Mouse (Mus musculus): ENCODE results near the gene Wdfy1.

Gene Wdfy1

DNA sequence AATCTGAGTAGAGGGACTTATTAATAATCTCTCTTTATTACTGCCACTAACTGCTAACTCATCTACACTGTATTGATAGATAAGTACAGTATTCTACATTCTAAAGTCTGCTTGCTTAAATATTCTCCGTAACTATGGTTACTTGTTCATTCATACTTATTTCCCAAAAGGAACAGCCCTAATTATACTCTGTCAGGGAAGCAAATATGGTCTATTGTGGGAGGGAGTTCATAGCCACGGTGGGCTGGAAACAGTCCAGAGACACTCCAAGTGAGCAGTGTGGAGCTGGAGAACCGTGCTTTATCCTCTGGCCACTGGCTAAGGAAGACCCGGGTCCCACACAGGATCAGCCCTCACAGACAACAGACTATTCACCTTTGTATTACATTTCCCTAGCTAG, 65.3 kb downstream of the Wdfy1 start:
- DNase-seq: no peak

DNA sequence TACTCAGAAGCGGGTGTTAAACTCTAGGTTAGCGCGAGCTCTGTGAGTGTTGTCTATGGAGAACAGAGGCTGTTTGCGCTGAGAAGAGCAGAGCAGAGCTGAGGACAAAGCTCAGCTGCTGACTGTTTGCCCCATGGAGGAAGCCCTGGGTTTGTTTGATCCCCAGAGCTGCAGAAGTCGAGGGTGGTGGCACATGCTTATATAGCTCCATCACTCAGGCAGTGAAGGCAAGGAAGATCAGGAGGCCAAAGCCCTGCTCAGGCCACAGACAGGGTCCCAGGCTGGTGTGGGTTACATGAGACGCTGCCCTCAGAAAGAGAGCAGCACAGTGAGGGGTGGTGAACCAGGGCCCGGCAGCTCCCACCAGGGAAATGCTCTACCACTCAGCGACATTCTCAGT, 65.7 kb downstream of the Wdfy1 start:
- DNase-seq: peak; percentile 53

DNA sequence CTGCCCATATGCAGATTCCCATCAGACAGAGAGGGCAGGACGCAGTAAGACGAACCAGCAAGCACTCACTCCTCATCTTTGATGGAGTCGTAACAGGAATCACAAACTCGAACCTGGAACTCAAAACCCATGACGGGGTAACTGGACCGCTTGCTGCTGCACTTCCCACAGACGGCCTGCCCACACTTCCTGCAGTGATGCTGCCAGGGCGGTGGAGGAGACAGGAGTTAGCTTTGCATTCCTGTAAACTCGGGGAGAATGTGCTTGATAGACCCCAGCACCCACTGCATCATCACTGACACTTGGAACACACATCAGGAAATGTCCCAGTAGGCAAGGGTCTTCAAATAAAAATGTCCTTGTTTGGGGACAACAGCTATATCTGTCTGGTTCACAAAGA, 68.6 kb downstream of the Wdfy1 start:
- DNase-seq: no peak

DNA sequence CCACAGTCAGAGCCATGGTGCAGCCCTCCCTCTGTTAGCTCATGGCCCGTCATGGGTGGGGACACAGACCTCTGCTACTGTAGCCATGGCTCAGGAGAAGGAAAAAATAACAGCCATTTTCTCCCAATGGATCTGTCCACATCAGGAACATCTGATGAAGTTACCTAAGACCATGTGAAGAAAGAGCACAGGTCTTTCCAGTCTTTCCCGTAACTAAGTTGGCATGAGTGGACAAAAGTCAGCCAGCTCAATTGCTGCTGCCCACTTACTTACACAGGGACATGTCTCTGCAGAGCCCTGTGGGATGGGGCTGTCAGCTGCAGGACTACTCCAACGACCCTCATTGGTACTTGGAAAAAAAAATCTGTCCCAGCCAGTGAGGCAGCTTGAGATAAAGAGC, 69.2 kb downstream of the Wdfy1 start:
- no peak for DNase-seq

DNA sequence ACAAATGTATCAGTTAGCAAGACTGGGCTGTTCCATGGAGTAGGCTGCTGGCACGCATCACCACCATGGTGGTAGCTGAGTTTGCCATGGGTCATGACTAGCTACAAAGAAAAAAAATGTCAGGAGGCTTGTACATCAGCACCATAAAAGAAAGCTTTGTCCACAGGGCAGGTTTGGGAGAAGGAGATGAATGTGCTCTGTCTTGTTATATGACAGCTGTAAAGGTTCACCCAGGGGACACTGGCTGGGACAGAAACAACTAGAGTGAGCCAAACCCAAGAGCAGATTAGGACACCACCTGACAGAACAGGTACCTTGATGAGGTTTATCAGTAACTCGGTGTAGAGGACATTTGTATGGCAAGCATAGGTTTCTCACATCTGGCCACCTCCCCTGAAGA, 71.3 kb downstream of the Wdfy1 start:
- DNase-seq: no peak

DNA sequence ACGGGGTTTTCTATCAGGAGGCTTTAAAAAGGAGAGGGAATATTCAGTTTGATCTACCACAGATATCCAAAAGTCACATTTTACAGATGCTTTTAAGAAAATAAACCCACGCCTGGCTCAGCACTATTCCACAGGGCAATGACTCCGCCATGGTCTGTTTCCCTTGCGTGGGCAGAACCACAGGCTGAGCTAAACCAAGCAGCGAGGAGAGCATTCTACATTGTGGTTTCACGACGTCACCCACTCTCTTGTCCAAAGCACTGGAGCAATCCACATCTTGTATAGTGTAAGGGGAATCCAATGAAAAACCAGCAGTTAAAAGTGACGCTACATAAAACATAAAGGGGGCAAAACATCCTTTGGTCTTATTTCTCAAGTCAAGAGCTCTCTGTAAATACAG, 72.4 kb downstream of the Wdfy1 start:
- DNase-seq: no peak

DNA sequence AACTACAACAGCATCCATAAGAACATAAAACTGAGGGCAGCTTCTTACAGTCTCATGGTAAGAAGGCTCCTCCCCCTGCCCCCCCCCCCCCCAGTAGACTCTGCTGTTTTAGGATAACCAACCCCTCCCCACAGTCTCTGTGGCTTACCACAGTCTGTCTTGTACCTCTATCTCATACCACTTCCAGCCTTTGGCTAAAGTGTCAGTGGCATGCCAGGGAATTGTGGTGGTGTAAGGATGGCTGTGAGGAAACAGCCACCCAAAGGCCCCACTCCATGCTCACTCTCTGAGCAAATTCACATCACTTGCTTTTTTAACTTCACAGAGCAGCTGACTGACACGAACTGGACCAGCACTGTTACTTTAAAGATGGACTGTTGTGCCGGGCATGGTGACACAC, 77.4 kb downstream of the Wdfy1 start:
- no peak for DNase-seq

DNA sequence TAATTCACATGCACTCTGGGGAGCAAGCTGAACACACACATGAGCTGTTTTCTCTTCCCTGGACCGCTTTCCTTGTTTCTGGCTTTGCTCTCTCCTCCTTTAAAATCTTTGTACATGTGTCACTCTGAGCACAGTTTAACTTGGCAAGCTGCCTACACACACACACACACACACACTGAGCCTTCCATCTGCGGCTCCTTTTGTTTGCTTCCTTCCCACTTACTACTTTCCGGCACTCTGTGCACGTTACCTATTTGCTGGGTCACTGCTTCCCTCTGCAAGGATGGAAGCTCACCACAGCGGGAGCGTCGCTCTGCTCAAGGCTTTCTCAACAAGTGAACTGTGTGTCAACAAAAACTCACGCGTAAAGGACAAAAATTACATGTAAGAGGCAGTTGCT, 78.6 kb downstream of the Wdfy1 start:
- no peak for DNase-seq

DNA sequence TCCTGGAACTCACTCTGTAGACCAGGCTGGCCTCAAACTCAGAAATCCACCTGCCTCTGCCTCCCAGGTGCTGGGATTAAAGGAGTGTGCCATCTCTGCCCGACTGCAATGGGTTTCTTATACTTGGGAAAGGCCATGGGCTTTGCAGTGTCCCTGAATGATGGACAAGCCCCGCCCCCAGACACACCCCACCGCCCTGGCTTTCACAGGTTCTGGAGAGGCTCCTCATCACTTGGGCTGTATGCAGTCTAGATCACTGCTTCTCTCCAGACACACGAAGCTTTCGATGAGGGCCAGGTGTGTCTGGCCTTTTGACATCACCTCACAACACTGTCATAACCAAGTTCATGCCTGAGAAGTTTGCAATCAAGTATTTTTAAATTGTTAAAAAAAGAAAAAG, 79.0 kb downstream of the Wdfy1 start:
- no peak for DNase-seq

DNA sequence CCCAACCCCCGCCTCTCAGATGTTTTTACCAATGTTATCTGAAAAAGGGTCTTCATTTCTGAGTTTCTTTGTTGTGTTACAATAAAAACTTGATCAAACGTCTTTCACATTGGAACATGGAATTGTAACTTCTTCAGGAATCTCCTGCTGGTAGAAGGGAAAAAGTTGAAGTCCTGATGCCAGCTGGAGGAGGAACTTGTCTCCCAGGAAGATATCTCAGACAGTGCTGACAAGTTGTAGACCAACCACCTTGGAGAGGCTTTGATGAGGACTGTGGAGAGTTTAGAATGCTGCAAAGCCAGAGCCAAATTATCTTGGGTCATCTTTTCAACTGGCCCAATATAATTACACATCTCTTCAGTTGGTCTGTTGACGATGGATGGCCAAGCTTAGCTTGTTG, 83.5 kb downstream of the Wdfy1 start:
- no peak for DNase-seq

DNA sequence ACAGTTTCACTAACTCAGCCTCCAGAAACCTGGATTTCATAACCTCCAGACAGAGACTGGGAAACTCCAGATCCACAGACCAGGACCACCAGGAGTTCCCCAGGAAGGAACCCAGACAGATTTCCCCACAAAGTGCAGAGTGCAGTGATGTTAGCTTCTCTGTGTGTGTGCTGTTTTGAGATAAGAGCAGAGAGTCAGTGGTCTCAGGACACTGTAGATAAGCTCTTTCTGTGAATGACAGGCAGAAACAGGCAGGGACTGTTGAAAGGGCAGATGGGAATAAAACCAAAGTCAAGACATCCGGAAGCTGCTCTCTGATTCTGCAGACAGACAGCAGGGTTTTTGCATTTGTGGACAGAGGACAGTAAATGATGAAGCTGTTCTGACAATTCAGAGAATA, 88.7 kb downstream of the Wdfy1 start:
- DNase-seq: no peak

DNA sequence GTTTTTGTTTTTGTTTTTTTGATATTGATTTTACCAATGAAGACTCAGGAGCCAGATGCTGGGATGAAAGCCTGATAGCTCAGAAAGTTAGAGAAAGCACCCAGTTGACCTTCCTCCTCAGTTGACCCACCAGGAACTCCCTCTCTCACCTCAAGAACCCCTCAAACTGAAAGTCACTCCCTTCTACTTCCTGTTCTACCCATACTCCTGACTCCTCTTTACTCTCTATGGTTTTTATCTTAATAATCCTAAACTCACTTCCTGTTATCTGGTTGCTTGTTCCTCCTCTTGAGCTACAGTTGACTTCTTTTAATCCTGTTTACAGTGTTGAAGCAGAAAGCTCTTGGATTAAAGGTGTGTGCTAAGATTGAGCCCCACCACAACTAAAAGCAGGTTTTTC, 91.9 kb downstream of the Wdfy1 start:
- no peak for DNase-seq

DNA sequence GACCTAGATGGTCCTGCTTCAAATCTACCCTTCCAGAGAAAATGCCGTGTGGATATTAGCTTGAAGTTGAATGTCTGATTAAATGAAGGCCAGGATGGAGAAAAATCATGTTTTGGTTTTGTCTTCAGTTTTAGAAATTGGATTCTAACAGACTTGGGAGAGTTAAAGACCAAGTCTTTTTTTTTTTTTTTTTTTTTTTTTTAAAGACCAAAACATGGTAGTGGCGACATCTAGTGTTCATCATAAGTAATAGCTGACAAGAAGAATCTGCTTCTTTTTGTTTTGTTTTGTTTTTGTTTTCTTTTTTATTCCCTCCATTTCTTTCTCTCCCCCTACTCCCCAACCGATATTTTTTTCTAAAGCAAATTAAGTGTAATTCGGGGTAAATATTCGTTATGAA, 93.0 kb downstream of the Wdfy1 start:
- DNase-seq: no peak

DNA sequence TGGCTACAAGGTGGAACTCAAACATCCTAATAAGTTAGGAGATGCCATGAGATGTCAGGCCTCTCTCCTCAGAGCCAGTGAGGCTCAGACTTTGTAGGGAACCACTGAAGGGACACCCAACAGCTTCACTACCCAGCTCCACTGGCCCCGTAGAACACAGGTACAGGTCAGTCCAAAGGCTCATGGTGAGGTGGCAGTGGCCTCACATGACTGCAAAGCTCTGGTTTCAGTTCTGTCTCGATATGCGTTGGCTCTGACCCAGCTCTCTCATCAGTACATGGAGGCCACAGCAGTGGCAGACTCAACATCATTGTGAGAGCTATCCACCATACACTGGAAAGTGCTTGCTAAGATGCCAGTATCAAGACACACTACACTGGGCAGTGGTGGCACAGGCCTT, 95.2 kb downstream of the Wdfy1 start:
- DNase-seq: no peak

DNA sequence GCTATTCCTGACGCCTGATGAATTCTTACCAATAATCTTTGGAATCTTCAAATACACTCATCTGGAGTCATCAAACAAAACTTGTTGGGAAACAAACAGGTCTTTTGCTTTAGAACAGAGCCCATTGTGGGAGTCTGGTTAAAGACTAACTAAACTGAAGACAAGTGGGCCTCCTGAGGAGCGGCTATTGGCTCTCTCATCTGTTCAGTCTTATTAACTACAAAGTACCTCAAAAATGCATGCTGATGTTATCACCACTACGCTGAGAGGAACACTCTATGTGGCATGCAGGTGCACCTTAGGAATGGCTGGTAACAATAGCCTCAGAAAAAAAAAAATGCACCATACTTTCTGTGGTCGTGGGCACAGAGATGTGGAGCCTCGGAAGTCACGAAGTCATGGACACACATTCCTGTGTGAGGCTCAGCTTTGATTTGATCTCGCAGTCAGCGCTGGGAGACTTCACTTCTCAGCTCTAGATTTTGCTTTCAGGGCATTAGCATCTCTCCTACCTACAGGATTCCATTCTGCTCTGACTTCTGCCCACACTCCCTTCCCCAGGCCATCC, 97.7 kb downstream of the Wdfy1 start:
- DNase-seq: no peak

DNA sequence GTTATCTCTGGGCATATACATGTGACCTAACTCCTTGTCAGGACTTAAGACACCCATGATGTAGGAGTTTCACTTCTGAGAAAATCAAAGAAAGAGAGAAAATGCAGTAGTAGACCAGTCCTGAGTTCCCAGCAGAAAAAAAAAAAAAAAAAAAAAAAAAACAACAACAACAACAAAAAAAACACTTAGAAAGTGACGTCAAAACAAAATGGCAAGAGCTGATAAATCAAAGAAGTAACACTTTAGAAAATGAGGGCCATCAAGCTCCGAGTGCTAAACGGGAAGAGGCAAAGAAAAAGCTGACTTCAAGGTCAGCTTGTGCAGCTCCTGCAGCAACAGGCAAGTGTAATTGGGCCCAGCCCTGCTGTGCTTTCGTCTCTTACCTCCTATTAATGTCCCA, 100.2 kb downstream of the Wdfy1 start:
- DNase-seq: no peak

DNA sequence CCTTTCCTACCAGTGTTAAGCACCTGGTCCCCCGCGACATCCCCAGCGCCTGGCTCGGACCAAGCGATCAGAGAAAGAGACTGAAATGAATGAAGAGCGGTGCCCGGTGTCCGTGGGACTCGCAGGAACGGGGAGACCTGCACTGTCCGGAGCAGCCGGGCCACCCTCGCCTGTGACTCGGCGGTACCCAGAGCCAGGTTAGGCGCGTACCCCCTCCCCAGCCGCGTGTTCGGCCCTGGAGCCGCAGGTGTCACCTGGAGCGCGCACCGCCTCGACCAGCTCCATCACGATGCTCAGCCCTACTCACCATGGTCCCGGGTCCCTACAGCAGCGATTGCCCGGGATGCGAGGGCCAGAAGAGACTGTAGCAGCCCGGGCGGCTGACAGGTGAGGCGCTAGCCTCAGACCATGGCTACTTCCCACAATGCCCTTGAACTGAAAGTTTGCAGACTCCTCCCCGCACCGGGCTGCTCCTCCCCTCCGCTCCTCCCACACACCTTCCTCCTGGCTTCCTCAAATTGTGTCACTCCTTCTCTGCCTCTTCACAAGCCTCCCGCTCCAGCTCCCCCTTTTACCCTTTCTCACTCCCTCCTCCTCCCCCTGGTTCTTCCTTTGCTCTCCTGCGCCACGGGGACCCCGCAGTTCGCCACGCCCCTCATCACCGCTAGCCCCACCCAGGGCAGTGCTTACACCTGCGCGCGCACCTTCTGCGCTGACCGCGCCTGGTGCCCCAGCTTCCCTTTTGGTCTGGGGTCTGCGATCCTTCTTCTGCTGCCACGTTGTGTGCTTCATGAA, 104.2 kb downstream of the Wdfy1 start, which contains the start of gene Ap1s3:
Gene Ap1s3, minus strand, starts transcription at position 430 of the 795 bp plus-strand sequence.
- peak; percentile 81 for DNase-seq

DNA sequence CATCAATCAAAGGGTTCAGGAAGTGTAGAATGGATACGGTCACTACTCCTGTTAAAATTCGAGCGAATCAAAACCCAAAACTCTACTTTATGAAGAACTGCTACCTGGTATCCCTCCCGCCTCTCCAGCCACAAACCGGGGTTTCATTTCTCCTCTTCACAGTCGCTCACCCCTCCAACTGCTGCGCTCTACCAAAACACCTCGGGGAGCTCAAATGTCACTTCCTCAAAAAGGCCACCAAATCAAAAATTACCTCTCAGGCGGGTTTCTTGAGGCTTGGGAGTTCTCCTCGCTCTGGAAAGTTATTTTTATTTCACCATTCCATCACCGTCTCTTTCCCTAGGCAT, 104.8 kb downstream of the Wdfy1 start:
- DNase-seq: peak; percentile 17

DNA sequence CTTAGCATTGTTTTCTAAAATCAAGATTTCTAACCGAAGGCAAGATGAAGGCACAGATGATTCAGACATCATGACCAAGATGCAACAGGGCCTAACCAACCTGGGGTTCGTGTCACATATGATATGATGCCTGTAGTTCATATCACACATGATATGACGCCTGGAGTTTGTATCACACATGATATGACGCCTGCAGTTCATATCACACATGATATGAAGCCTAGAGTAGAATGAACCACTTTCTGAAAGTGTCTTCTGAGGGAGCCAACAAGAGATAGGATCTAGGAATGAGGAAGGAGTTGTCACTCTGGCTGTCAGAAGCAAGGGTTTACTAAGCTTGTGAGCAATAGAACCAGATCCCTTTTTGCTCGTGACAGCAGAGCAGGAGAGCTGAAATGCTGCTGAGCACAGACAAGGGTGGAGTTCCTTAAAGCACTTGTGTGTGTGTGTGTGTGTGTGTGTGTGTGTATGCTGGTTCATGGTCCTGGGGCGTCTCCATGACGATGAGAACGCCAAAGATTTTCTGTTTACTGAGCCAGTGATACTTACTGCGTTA, 106.4 kb downstream of the Wdfy1 start:
- no peak for DNase-seq

DNA sequence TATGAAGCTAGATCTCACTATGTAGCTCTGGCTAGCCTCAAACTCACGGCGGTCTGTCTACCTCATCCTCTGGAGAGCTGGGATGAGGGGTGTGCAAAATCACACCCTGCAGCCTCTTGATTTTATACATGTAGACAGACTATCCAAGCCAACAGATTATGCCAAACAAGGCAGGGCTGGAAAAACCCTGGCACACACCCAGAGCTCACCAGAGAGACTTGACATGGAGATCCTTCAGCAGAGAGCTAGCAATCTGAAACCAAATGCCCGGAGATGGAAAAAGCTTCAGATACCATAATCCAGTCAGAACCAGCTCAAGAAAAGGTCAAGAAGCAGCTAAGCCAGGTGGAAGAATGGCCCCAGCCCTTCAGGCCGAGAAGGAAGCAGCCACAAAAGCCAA, 111.0 kb downstream of the Wdfy1 start:
- no peak for DNase-seq

DNA sequence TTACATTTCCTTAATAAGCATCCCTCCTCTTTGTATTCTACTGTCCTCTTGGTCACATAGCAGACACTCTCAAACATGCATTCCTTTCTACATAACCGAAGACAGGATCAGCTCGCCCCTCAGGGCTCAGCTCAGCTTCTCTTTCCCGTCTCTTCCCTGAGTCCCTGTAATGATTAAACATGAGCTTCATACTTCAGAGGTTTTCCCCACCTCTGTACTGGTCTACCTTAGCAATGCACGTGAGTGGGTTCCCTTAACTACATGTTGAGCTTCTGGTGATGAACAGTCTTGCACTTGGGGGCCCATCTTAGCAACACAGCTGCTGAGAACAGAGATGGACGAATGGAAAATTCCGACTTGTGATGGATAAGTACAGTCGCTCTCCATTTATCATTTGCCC, 116.3 kb downstream of the Wdfy1 start:
- DNase-seq: no peak

DNA sequence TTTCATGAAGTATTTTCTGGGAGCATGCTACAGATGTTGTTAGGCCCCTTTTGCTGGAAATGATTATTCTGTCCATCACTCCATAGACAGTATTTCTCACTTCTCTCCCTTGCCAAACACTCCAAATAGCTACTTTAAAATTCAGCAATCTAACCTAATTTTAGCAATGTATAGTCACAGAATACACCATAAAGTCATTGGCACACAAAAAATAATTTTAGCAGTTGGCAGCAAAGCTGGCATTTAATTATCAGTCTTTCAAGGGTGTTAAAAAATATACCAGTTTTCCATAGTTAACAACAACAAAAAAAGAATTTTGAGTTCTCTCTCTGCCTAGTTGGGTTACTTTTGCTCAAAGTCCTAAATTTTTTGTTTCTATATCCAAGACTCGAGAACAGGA, 118.5 kb downstream of the Wdfy1 start:
- DNase-seq: no peak

DNA sequence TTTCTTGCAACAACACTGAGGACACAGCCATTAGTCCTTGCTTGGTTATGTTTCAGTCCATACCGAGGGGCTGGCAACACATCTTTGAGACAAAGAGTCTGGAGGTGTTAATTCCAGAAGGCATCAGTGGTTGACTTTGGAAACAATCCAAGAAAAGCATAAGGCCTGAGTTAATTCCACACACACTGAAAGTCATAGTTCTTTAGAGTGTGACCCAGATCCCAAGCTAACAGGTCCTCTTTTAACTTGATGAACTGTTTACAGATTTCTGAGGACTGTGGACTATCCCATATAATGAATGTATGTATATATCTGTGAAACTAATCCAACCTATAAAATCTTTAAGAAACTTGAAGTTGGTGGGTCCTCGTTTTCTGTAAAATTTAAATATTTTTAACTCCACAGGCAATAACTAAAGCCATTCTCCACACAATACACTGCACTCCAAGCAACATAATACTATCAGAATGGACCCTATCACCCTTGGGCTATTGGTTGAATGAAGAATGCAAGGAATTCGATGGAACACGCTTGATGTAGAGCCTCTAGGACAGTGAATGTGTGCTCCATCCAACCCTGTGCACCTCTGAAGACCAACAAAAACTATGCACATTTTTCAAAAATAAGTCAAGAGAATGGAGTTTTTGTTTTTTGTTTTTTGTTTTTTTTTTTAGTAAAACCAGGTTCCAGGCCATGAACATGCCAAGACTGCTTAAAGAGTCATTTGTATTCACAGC, 120.0 kb downstream of the Wdfy1 start:
- DNase-seq: no peak

DNA sequence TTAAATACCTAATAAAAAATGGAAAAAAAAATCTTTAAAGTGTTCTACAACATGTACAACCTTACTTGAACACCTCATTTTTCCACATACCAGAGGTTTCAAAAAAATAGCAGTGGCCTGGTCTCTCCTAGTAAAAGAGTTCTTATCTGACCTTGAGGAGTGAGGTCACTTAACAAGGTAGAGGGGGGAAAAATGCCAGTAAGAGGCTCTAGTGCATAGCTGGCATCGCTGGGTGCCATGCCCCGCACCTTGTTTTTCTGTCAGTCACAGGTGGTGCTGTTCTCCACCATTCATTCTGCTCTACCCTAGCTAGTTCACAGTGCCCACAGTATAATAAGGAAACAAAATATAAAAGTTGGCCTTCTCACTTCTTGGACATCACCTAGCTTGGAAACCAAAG, 121.0 kb downstream of the Wdfy1 start:
- no peak for DNase-seq

Measured in thymus, postnatal 25 days (tissue).